ENCODE assay signal across 8 mouse cellular contexts in the genomic region with DNA sequence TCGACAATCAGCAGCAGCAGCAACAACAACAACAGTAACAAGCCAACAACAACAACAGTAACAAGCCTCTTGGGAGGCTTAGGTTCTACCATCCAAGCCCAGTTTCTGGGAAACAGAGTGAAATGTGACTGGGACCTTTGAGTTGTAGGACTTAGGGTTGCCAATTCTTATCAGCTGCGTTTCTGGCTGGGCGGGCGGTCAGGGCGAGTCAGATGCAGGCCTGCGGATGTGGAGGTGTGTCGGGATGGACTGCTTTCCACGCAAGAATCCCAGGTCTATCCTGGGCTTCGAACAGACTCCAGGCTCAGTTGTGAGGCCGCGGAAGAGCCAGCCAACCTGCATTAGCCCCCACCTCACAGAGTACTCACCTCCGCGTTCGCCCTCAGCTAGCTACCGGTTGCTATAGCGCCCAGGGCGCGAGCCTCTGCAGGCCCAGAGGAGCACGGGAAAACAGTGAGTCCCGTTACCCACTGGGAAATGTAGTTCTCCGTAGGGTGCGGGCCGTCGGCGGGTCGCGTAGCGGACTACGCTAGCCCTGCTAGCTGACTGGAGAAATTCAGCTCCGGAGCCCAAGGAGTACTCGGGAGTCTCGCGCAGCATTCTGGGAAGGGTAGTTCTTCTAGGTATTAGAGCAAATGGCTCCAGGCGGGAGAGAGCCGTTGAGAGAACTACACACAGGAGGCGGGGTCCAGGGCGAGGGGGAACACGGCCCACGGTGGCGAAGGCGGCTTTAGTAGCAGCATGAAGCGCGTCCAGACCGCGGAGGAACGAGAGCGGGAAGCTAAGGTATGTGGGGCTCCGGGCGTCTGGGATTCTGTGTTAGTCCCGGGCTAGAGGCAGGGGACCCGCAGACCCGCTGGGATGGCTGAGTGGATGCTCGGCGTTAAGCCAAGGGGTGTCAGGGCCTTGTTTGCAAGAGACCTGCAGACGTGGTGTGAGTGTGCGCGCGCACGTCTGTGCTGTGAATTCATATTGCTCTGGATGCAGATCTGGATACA. TPM values are rescaled to one million over a fixed set of nuclear protein-coding genes. Genes with fewer than 3 reads are reported as not detected.
DNase-seq lines count a peak whose midpoint lies in the region; ATAC-seq lines count a peak whose summit lies in the region.

A gene (minus strand): TSS at position 428 of the 998 bp plus-strand sequence.
A gene (plus strand): TSS at position 691 of the 998 bp plus-strand sequence.

- no peaks in the 10 kb centered on the region for H3K27me3 ChIP-seq in heart, embryonic 14.5 days (ENCODE audit: control insufficient read depth, insufficient read depth, low read length)
- no peaks in the 10 kb centered on the region for H3K27me3 ChIP-seq in liver, embryonic 13.5 days
- H3K27me3 ChIP-seq in stomach, embryonic 16.5 days (ENCODE audit: control insufficient read depth, insufficient read depth, low read length): no peaks in the 10 kb centered on the region

- H3K9ac ChIP-seq in heart, embryonic 14.5 days (ENCODE audit: low read length): peak within 1 kb of the TSS; percentile 92
- H3K9ac ChIP-seq in liver, embryonic 13.5 days: peak within 1 kb of the TSS; percentile 85
- peak within 1 kb of the TSS; percentile 88 for H3K9ac ChIP-seq in stomach, embryonic 16.5 days (ENCODE audit: low read length)

- no peaks in the 10 kb centered on the region for H3K9me3 ChIP-seq in heart, embryonic 14.5 days (ENCODE audit: control insufficient read depth, low read length)
- no peaks in the 10 kb centered on the region for H3K9me3 ChIP-seq in liver, embryonic 13.5 days (replicated peaks)
- H3K9me3 ChIP-seq in stomach, embryonic 16.5 days (replicated peaks; ENCODE audit: control insufficient read depth, low read length): no peaks in the 10 kb centered on the region

- H3K4me2 ChIP-seq in heart, embryonic 14.5 days (ENCODE audit: low read length): peak within 1 kb of the TSS; percentile 91
- peak within 1 kb of the TSS; percentile 82 for H3K4me2 ChIP-seq in liver, embryonic 13.5 days
- peak within 1 kb of the TSS; percentile 94 for H3K4me2 ChIP-seq in stomach, embryonic 16.5 days (ENCODE audit: low read depth, low read length)

- 0 out of 4 replicates have a peak within 1 kb of the TSS, but pooled peaks of 1 of the 2 experiments have one; percentile 63 for H3K27ac ChIP-seq in heart, embryonic 14.5 days (replicated peaks in 1 of 2; ENCODE audit: control insufficient read depth in 1 of 2, insufficient read depth in 1 of 2, low read depth in 2 of 2, low read length in 2 of 2)
- H3K27ac ChIP-seq in liver, embryonic 13.5 days: peak within 1 kb of the TSS; percentile 32
- H3K27ac ChIP-seq in stomach, embryonic 16.5 days (ENCODE audit: low read length): peak within 1 kb of the TSS; percentile 40; the same call in 1 of the 2 replicates

- peak; percentile 97 for ATAC-seq in CD4-positive, CD25-positive, alpha-beta regulatory T cell, adult 4 months
- ATAC-seq in heart, embryonic 14.5 days (ENCODE audit: insufficient number of reproducible peaks, insufficient read depth, low FRiP score, low read depth): peak; percentile 99
- peak; percentile 98 for ATAC-seq in liver, embryonic 13.5 days (ENCODE audit: low read depth)
- ATAC-seq in stomach, embryonic 16.5 days (ENCODE audit: insufficient read depth, low FRiP score): peak; percentile 100

- DNase-seq in c-Kit-negative CD71-positive TER-119-positive erythroid progenitor cells, embryonic 14.5 days (ENCODE audit: low read depth, low spot score): peak; percentile 93
- DNase-seq in fibroblast of lung, adult 2 months (ENCODE audit: low read depth): peak; percentile 99
- peak; percentile 99 for DNase-seq in kidney, postnatal 14 days
- peak; percentile 94 for DNase-seq in liver, embryonic 13.5 days
- DNase-seq in neural tube, embryonic 10.5 days (ENCODE audit: extremely low spot score, low spot score): peak; percentile 96

- peaks cover 0 to 18% of the 10 kb centered on the region in 2 experiments; a peak in 2 of 4 replicates for H3K4me1 ChIP-seq in heart, embryonic 14.5 days (ENCODE audit: control insufficient read depth in 2 of 2, insufficient read depth in 2 of 2, low read length in 2 of 2)
- peaks cover 36% of the 10 kb centered on the region for H3K4me1 ChIP-seq in liver, embryonic 13.5 days (replicated peaks)
- H3K4me1 ChIP-seq in stomach, embryonic 16.5 days (ENCODE audit: control insufficient read depth, insufficient read depth, low read length): peaks cover 11% of the 10 kb centered on the region

- peak within 1 kb of the TSS; percentile 87 to 88 for H3K4me3 ChIP-seq in heart, embryonic 14.5 days (ENCODE audit: control insufficient read depth in 1 of 2, insufficient read depth in 1 of 2, low read depth in 1 of 2, low read length in 2 of 2)
- H3K4me3 ChIP-seq in liver, embryonic 13.5 days (replicated peaks): peak within 1 kb of the TSS; percentile 80
- H3K4me3 ChIP-seq in stomach, embryonic 16.5 days (replicated peaks; ENCODE audit: low read length): peak within 1 kb of the TSS; percentile 68

- under 1% methylated on average over 59 of the region's 59 CpGs for WGBS in heart, embryonic 14.5 days
- WGBS in liver, embryonic 13.5 days (ENCODE audit: insufficient replicate concordance): under 1% methylated on average over 59 of the region's 59 CpGs
- WGBS in stomach, embryonic 16.5 days: under 1% methylated on average over 59 of the region's 59 CpGs

- peaks cover 16% of the 10 kb centered on the region for H3K36me3 ChIP-seq in heart, embryonic 14.5 days (ENCODE audit: control insufficient read depth, insufficient read depth, low read length)
- H3K36me3 ChIP-seq in liver, embryonic 13.5 days: no peaks in the 10 kb centered on the region
- no peaks in the 10 kb centered on the region for H3K36me3 ChIP-seq in stomach, embryonic 16.5 days (ENCODE audit: control insufficient read depth, insufficient read depth, low read length)

RNA-seq across cellular contexts. Expression of the first gene that starts in this region (rescaled TPM):
- 1 to 10 TPM; 2.6 to 2.7 TPM for polyA plus RNA-seq in CD4-positive, CD25-positive, alpha-beta regulatory T cell, adult 4 months (2017; shearing (Covaris generic))
- polyA plus RNA-seq in heart, embryonic 14.5 days (2014; fragmentation: Nextera tagmentation; extraction: Ambion mirVana): 8.8 and 9.9 TPM in 2 replicates
- 4.2 and 4.8 TPM in 2 replicates for polyA plus RNA-seq in liver, embryonic 13.5 days (2015; fragmentation: Nextera tagmentation; extraction: Ambion mirVana)
- 5.9 and 10.8 TPM in 2 replicates for polyA plus RNA-seq in stomach, embryonic 16.5 days (2015; fragmentation: Nextera tagmentation; extraction: Ambion mirVana)

RNA-seq across cellular contexts. Expression of the second gene that starts in this region (rescaled TPM):
- 100 to 1,000 TPM in 1 of 2 experiments, 10 to 100 TPM in 1; 86.2 to 118 TPM for polyA plus RNA-seq in CD4-positive, CD25-positive, alpha-beta regulatory T cell, adult 4 months (2017; shearing (Covaris generic))
- 71.5 and 76.3 TPM in 2 replicates for polyA plus RNA-seq in heart, embryonic 14.5 days (2014; fragmentation: Nextera tagmentation; extraction: Ambion mirVana)
- 16.4 and 20.8 TPM in 2 replicates for polyA plus RNA-seq in liver, embryonic 13.5 days (2015; fragmentation: Nextera tagmentation; extraction: Ambion mirVana)
- polyA plus RNA-seq in stomach, embryonic 16.5 days (2015; fragmentation: Nextera tagmentation; extraction: Ambion mirVana): 73.4 and 74.2 TPM in 2 replicates
